Mouse (Mus musculus): ENCODE results near the gene Ldlrad2. TPM values are rescaled to one million over a fixed set of nuclear protein-coding genes. Genes with fewer than 3 reads are reported as not detected.

Gene Ldlrad2
- 0.16 TPM in 1 of 2 replicates, not detected in the other for polyA plus RNA-seq (2012; rRNA removed)

DNA sequence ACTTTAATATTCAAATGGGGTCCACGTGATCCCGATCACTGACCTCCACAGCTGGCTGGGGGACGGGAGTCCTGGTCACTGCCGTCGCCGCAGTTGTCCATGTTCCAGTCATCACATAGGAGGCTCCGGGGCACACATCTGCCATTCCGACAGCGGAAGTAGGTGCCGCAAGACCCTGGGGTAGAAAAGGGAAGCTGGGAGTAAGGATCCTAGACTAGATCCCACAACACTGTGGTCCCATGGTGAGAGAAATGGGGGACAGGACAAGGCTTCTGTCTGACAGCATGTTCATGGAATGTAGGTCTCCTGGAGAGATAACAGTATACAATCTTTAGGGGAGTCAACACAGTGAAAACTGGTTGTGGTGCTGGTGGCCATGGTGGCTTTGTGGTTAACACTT is at the start of gene Ldlrad2:
Gene Ldlrad2, minus strand, starts transcription at position 101 of the 400 bp plus-strand sequence.

DNA sequence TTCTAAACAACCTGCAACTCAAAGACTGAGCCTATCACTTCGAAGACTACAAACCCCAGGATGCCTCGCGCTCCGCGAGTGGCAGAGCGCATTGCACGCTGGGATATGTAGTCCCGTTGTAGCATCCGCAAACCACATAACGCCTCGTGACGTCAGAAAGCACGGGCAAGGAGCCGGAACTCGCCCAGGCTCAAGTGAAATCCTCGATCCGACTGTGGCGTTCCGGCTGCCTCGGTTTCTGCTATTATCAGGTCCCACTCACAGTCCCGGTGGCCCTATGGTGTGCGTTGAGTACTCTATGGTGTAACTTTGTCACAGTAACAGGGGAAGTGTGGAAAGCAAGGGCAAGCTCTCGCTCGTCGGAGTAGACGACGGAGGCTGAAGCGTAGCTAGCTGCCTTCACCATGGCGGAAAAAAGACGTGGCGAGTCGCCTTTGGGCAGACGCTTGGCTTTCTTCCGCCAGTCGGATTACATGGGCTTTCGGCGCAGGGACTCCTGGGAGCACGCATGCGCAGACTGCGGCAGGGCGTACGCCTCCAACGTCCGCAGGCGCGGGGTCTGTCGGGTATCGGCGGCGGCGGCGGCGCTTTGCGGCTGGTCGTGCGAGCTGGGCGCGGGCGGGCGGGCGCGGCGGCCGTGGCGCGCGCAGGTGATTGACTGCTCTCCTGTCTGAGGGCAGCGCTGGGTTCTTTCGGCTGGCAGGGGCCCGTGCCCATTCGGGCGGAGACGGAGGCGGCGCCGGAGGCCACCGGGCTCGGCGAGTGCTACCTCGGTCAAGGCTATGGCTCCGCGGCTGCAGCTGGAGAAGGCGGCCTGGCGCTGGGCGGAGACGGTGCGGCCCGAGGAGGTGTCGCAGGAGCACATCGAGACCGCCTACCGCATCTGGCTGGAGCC is 19.5 kb upstream of the Ldlrad2 start, which contains the start of gene Usp48:
Gene Usp48, plus strand, starts transcription at position 155 of the 895 bp plus-strand sequence.

Other genes starting within 250 kb of the Ldlrad2 start
- 265 and 339 TPM in 2 replicates for gene Cdc42, start 216.8 kb downstream of the Ldlrad2 start, polyA plus RNA-seq (2012; rRNA removed)
- gene Cela3a, start 164.8 kb downstream of the Ldlrad2 start, polyA plus RNA-seq (2012; rRNA removed): not detected in 2 replicates
- 0.05 and 0.06 TPM in 2 replicates for gene Cela3b, start 144.0 kb downstream of the Ldlrad2 start, polyA plus RNA-seq (2012; rRNA removed)
- gene 1700013G24Rik, start 121.3 kb downstream of the Ldlrad2 start, polyA plus RNA-seq (2012; rRNA removed): not detected in 2 replicates
- gene Hspg2, start 105.8 kb downstream of the Ldlrad2 start, polyA plus RNA-seq (2012; rRNA removed): 10.9 and 22.8 TPM in 2 replicates
- gene Usp48, start 19.2 kb upstream of the Ldlrad2 start, polyA plus RNA-seq (2012; rRNA removed): 96.4 and 122 TPM in 2 replicates
- 11.7 and 15.3 TPM in 2 replicates for gene Rap1gap, start 90.2 kb upstream of the Ldlrad2 start, polyA plus RNA-seq (2012; rRNA removed)
- gene Alpl, start 221.8 kb upstream of the Ldlrad2 start, polyA plus RNA-seq (2012; rRNA removed): 9.5 and 11.4 TPM in 2 replicates